Mouse (Mus musculus): ENCODE results near the gene Bcr.

DNA sequence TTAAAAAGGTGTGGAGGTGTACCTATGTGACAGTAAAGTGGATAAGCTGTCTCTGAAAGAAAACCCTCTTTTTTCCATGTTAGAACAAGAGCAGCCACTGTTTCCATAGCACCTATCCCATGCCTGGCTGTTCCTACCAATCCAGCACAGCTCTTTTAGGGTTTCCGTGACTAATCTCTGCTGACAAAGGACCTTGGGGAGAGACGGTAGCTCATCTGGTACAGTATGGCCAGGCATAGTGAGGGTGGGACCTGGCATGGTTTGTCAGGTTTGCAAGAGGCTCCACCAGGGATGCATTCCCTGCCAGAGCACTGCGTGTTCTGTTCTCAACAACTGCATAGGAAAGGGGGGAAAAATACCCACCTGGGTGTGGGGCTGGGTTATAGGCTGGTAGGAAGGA lies 52.0 kb downstream of the Bcr start:
- TF ChIP-seq CTCF (IDR thresholded peaks at IDR 0.05; ENCODE audit: borderline replicate concordance, insufficient read depth, low read length) (no peak), POLR2A (IDR thresholded peaks at IDR 0.05; ENCODE audit: low read depth, low read length) (no peak)
